Mouse (Mus musculus): ENCODE measurements around the gene Vkorc1. TPM values are rescaled to one million over a fixed set of nuclear protein-coding genes. Genes with fewer than 3 reads are reported as not detected.
A peak's percentile ranks its signal among the peaks of the same experiment; 100 is the strongest.

Vkorc1 gene
- total RNA-seq, 1 experiment, result 88.5 TPM

- H3K4me3 ChIP-seq (ENCODE audit: insufficient read depth in 1 of 2, low read depth in 1 of 2, low read length in 2 of 2, poor library complexity in 1 of 2, severe bottlenecking in 1 of 2), result peak overlapping the region; percentile 81 to 89
- TF ChIP-seq ZNF384 (IDR thresholded peaks at IDR 0.05; ENCODE audit: low read depth, low read length), result 0 out of 2 replicates have a peak, but pooled peaks have one; percentile 3
- TF ChIP-seq ZC3H11A (IDR thresholded peaks at IDR 0.05; ENCODE audit: borderline replicate concordance, low read depth, low read length), result peak; percentile 49; the same call in 1 of the 2 replicates
- no peak for TF ChIP-seq MAFK (IDR thresholded peaks at IDR 0.05; ENCODE audit: insufficient read depth, low read depth, low read length)
- 0 out of 2 replicates have a peak, but pooled peaks have one; percentile 23 for TF ChIP-seq HCFC1 (IDR thresholded peaks at IDR 0.05; ENCODE audit: borderline replicate concordance, insufficient read depth, low read length)
- TF ChIP-seq CHD2 (IDR thresholded peaks at IDR 0.05; ENCODE audit: low read depth, low read length), result peak; percentile 78
- no peaks in the 10 kb centered on the region for H3K36me3 ChIP-seq (ENCODE audit: control insufficient read depth, insufficient read depth, low read length, poor library complexity, severe bottlenecking)
- in situ Hi-C loops (cut with MboI; ENCODE audit: low sequenced_read_pairs in 2 of 2, unreplicated experiment in 2 of 2), result no loop called here
- DNase-seq (ENCODE audit: low read depth, low spot score), result peak; percentile 90
- peak overlapping the region; percentile 33; the same call in 1 of the 2 replicates for H3K27ac ChIP-seq (ENCODE audit: insufficient read depth, low read depth, low read length, poor library complexity, severe bottlenecking)
- H3K9me3 ChIP-seq (ENCODE audit: control insufficient read depth, insufficient read depth, low read depth, low read length), result no peaks in the 10 kb centered on the region
- peaks cover 15 to 31% of the 10 kb centered on the region in 2 experiments; a peak in 3 of 4 replicates for H3K4me1 ChIP-seq (ENCODE audit: control insufficient read depth in 2 of 2, insufficient read depth in 2 of 2, low read length in 2 of 2, poor library complexity in 1 of 2)
- H3K9ac ChIP-seq (ENCODE audit: insufficient read depth, low read depth, low read length, poor library complexity, severe bottlenecking), result peak overlapping the region; percentile 91
These were observed 39.8 kb upstream of the Vkorc1 start for GRCm38 (mm10) chr7:127935028-127935722.

- Histone ChIP-seq H3K4me1 (ENCODE audit: control insufficient read depth in 2 of 2, insufficient read depth in 2 of 2, low read length in 2 of 2, poor library complexity in 1 of 2) (peaks cover 15 to 34% of the 10 kb centered on the region in 2 experiments; a peak in 3 of 4 replicates), H3K4me3 (ENCODE audit: insufficient read depth in 1 of 2, low read depth in 1 of 2, low read length in 2 of 2, poor library complexity in 1 of 2, severe bottlenecking in 1 of 2) (peak overlapping the region in 1 of 2 experiments; percentile 61; a peak in 2 of 4 replicates), H3K27ac (ENCODE audit: insufficient read depth, low read depth, low read length, poor library complexity, severe bottlenecking) (peak overlapping the region; percentile 33; the same call in 1 of the 2 replicates), H3K9me3 (ENCODE audit: control insufficient read depth, insufficient read depth, low read depth, low read length) (no peaks in the 10 kb centered on the region), H3K36me3 (ENCODE audit: control insufficient read depth, insufficient read depth, low read length, poor library complexity, severe bottlenecking) (no peaks in the 10 kb centered on the region), H3K9ac (ENCODE audit: insufficient read depth, low read depth, low read length, poor library complexity, severe bottlenecking) (peak overlapping the region; percentile 62; the same call in 1 of the 2 replicates)
- in situ Hi-C loops (cut with MboI; ENCODE audit: low sequenced_read_pairs in 2 of 2, unreplicated experiment in 2 of 2), result no loop called here
- DNase-seq (ENCODE audit: low read depth, low spot score), result no peak
- TF ChIP-seq ZNF384 (IDR thresholded peaks at IDR 0.05; ENCODE audit: low read depth, low read length) (no peak), ZC3H11A (IDR thresholded peaks at IDR 0.05; ENCODE audit: borderline replicate concordance, low read depth, low read length) (no peak), CHD2 (IDR thresholded peaks at IDR 0.05; ENCODE audit: low read depth, low read length) (no peak), HCFC1 (IDR thresholded peaks at IDR 0.05; ENCODE audit: borderline replicate concordance, insufficient read depth, low read length) (no peak), MAFK (IDR thresholded peaks at IDR 0.05; ENCODE audit: insufficient read depth, low read depth, low read length) (no peak)
These were observed 38.7 kb upstream of the Vkorc1 start for GRCm38 (mm10) chr7:127934075-127934474.

- Histone ChIP-seq H3K36me3 (ENCODE audit: control insufficient read depth, insufficient read depth, low read length, poor library complexity, severe bottlenecking) (peaks cover 6% of the 10 kb centered on the region; the same call in 1 of the 2 replicates), H3K27ac (ENCODE audit: insufficient read depth, low read depth, low read length, poor library complexity, severe bottlenecking) (peak overlapping the region; percentile 93), H3K9me3 (ENCODE audit: control insufficient read depth, insufficient read depth, low read depth, low read length) (no peaks in the 10 kb centered on the region), H3K4me1 (ENCODE audit: control insufficient read depth in 2 of 2, insufficient read depth in 2 of 2, low read length in 2 of 2, poor library complexity in 1 of 2) (peaks cover 15 to 42% of the 10 kb centered on the region in 2 experiments; a peak in 3 of 4 replicates), H3K4me3 (ENCODE audit: insufficient read depth in 1 of 2, low read depth in 1 of 2, low read length in 2 of 2, poor library complexity in 1 of 2, severe bottlenecking in 1 of 2) (peak overlapping the region; percentile 15 to 34; a peak in 2 of 4 replicates), H3K9ac (ENCODE audit: insufficient read depth, low read depth, low read length, poor library complexity, severe bottlenecking) (peak overlapping the region; percentile 52)
- no peak for DNase-seq (ENCODE audit: low read depth, low spot score)
- in situ Hi-C loops (cut with MboI; ENCODE audit: low sequenced_read_pairs in 2 of 2, unreplicated experiment in 2 of 2), result no loop called here
- TF ChIP-seq CHD2 (IDR thresholded peaks at IDR 0.05; ENCODE audit: low read depth, low read length) (no peak), ZNF384 (IDR thresholded peaks at IDR 0.05; ENCODE audit: low read depth, low read length) (no peak), HCFC1 (IDR thresholded peaks at IDR 0.05; ENCODE audit: borderline replicate concordance, insufficient read depth, low read length) (no peak; the same call in 1 of the 2 replicates), MAFK (IDR thresholded peaks at IDR 0.05; ENCODE audit: insufficient read depth, low read depth, low read length) (no peak), ZC3H11A (IDR thresholded peaks at IDR 0.05; ENCODE audit: borderline replicate concordance, low read depth, low read length) (no peak)
These were observed 37.0 kb upstream of the Vkorc1 start for GRCm38 (mm10) chr7:127932273-127933031.

- Histone ChIP-seq H3K4me1 (ENCODE audit: control insufficient read depth in 2 of 2, insufficient read depth in 2 of 2, low read length in 2 of 2, poor library complexity in 1 of 2) (peaks cover 15 to 45% of the 10 kb centered on the region in 2 experiments; a peak in 3 of 4 replicates), H3K4me3 (ENCODE audit: insufficient read depth in 1 of 2, low read depth in 1 of 2, low read length in 2 of 2, poor library complexity in 1 of 2, severe bottlenecking in 1 of 2) (peak overlapping the region in 1 of 2 experiments; percentile 30; a peak in 1 of 4 replicates), H3K9me3 (ENCODE audit: control insufficient read depth, insufficient read depth, low read depth, low read length) (no peaks in the 10 kb centered on the region), H3K36me3 (ENCODE audit: control insufficient read depth, insufficient read depth, low read length, poor library complexity, severe bottlenecking) (peaks cover 11% of the 10 kb centered on the region; the same call in 1 of the 2 replicates), H3K27ac (ENCODE audit: insufficient read depth, low read depth, low read length, poor library complexity, severe bottlenecking) (peak overlapping the region; percentile 93), H3K9ac (ENCODE audit: insufficient read depth, low read depth, low read length, poor library complexity, severe bottlenecking) (peak overlapping the region; percentile 57)
- TF ChIP-seq ZNF384 (IDR thresholded peaks at IDR 0.05; ENCODE audit: low read depth, low read length), result no peak
- no peak for TF ChIP-seq CHD2 (IDR thresholded peaks at IDR 0.05; ENCODE audit: low read depth, low read length)
- TF ChIP-seq HCFC1 (IDR thresholded peaks at IDR 0.05; ENCODE audit: borderline replicate concordance, insufficient read depth, low read length), result no peak
- no peak for TF ChIP-seq ZC3H11A (IDR thresholded peaks at IDR 0.05; ENCODE audit: borderline replicate concordance, low read depth, low read length)
- TF ChIP-seq MAFK (IDR thresholded peaks at IDR 0.05; ENCODE audit: insufficient read depth, low read depth, low read length), result no peak
- in situ Hi-C loops (cut with MboI; ENCODE audit: low sequenced_read_pairs in 2 of 2, unreplicated experiment in 2 of 2), result no loop called here
- no peak for DNase-seq (ENCODE audit: low read depth, low spot score)
These were observed 36.1 kb upstream of the Vkorc1 start for GRCm38 (mm10) chr7:127931351-127932135.
